Mouse (Mus musculus) kidney, embryonic 16.5 days (tissue): Measurements from ENCODE around the gene Stat3. TPM values are rescaled to one million over a fixed set of nuclear protein-coding genes. Genes with fewer than 3 reads are reported as not detected.

Source experiments
- ATAC-seq: fragments of 200-750 bp; cut with Nextera tagmentation; 2 replicates; pipeline ENCODE4 v1.8.0; 2017; ENCODE audit warnings: moderate TSS enrichment; ENCODE audit not compliant: low FRiP score, low TSS enrichment
- H3K27ac ChIP-seq: fragments of 300-500 bp; sonication (generic); 2 replicates; pipeline ENCODE4 v1.5.1; 2014; ENCODE audit warnings: low read length
- H3K27me3 ChIP-seq: fragments of 300-500 bp; sonication (generic); 2 replicates; pipeline ENCODE4 v1.6.1; 2014; ENCODE audit warnings: low read length, control low read depth, mixed read lengths; ENCODE audit not compliant: insufficient read depth
- H3K36me3 ChIP-seq: fragments of 300-500 bp; sonication (generic); 2 replicates; pipeline ENCODE4 v1.6.1; 2014; ENCODE audit warnings: low read length, control low read depth, mixed read lengths; ENCODE audit not compliant: insufficient read depth
- H3K4me1 ChIP-seq: fragments of 300-500 bp; sonication (generic); 2 replicates; pipeline ENCODE4 v1.6.1; 2014; ENCODE audit warnings: low read length, control low read depth, mixed read lengths; ENCODE audit not compliant: insufficient read depth
- H3K4me2 ChIP-seq: fragments of 300-500 bp; sonication (generic); replicated peaks from 2 replicates; pipeline ENCODE4 v1.6.1; 2014; ENCODE audit warnings: low read depth, low read length
- H3K4me3 ChIP-seq: fragments of 300-500 bp; sonication (generic); 2 replicates; pipeline ENCODE4 v1.5.1; 2014; ENCODE audit warnings: mild to moderate bottlenecking, low read length
- H3K9ac ChIP-seq: fragments of 300-500 bp; sonication (generic); replicated peaks from 2 replicates; pipeline ENCODE4 v1.6.1; 2014; ENCODE audit warnings: low read length
- H3K9me3 ChIP-seq: fragments of 300-500 bp; sonication (generic); 2 replicates; pipeline ENCODE4 v1.6.1; 2016; ENCODE audit warnings: low read length, control low read depth
- WGBS: fragments of 180-500 bp; shearing (Covaris S2); extraction: QIAGEN DNeasy Blood & Tissue Kit; methylation state at CpG from one replicate; pipeline ENCODE4 v1.1.7; 2014; 5-methylcytosine and 5-hydroxymethylcytosine counted together
- polyA plus RNA-seq: library from polyadenylated mRNA; unstranded; fragments of >200 nt; fragmentation: Nextera tagmentation; extraction: Ambion mirVana; gene quantifications from 2 replicates; pipeline ENCODE4 v1.2.1, GENCODE M21; 2015

Gene Stat3
- polyA plus RNA-seq, 1 experiment from 2014 or later, result 47.9 TPM

GRCm38 (mm10) chr11:100896078-100896477 lies 43.3 kb downstream of the Stat3 start:
- Histone ChIP-seq H3K27ac (no peak overlapping the region), H3K36me3 (peaks cover 9% of the 10 kb centered on the region; the same call in 1 of the 2 replicates), H3K4me3 (no peak overlapping the region), H3K9me3 (no peaks in the 10 kb centered on the region), H3K27me3 (no peaks in the 10 kb centered on the region), H3K9ac (no peak overlapping the region), H3K4me2 (no peak overlapping the region), H3K4me1 (no peaks in the 10 kb centered on the region)
- WGBS, result 78% methylated on average over 10 of the region's 10 CpGs
- ATAC-seq, result no peak

- Histone ChIP-seq H3K27me3 (no peaks in the 10 kb centered on the region), H3K36me3 (peaks cover 12% of the 10 kb centered on the region; the same call in 1 of the 2 replicates), H3K4me2 (no peak overlapping the region), H3K4me3 (no peak overlapping the region), H3K27ac (no peak overlapping the region), H3K9me3 (no peaks in the 10 kb centered on the region), H3K4me1 (no peaks in the 10 kb centered on the region), H3K9ac (no peak overlapping the region)
- no peak for ATAC-seq
- WGBS, result 75% methylated on average over 9 of the region's 9 CpGs
These were observed 45.0 kb downstream of the Stat3 start for GRCm38 (mm10) chr11:100894146-100894918.

GRCm38 (mm10) chr11:100893482-100893881 lies 45.9 kb downstream of the Stat3 start:
- Histone ChIP-seq H3K36me3 (peaks cover 15% of the 10 kb centered on the region), H3K27me3 (no peaks in the 10 kb centered on the region), H3K27ac (no peak overlapping the region), H3K4me3 (no peak overlapping the region), H3K4me2 (0 out of 2 replicates have a peak overlapping the region, but pooled peaks have one; percentile 9), H3K4me1 (no peaks in the 10 kb centered on the region), H3K9me3 (no peaks in the 10 kb centered on the region), H3K9ac (no peak overlapping the region)
- peak; percentile 50; the same call in 1 of the 2 replicates for ATAC-seq
- 17% methylated on average over 9 of the region's 9 CpGs for WGBS

GRCm38 (mm10) chr11:100892435-100892834 lies 46.9 kb downstream of the Stat3 start:
- 84% methylated on average over 5 of the region's 5 CpGs for WGBS
- no peak for ATAC-seq

GRCm38 (mm10) chr11:100891256-100892123 lies 47.9 kb downstream of the Stat3 start:
- no peak for ATAC-seq
- Histone ChIP-seq H3K9me3 (no peaks in the 10 kb centered on the region), H3K4me3 (no peak overlapping the region), H3K27ac (no peak overlapping the region), H3K4me1 (no peaks in the 10 kb centered on the region), H3K27me3 (no peaks in the 10 kb centered on the region), H3K4me2 (no peak overlapping the region), H3K36me3 (peaks cover 12% of the 10 kb centered on the region), H3K9ac (no peak overlapping the region)
- 59% methylated on average over 15 of the region's 15 CpGs for WGBS

More at GRCm38 (mm10) chr11:100892435-100892834, 46.9 kb downstream of the Stat3 start:
- H3K27me3 ChIP-seq, result no peaks in the 10 kb centered on the region
- H3K27ac ChIP-seq, result no peak overlapping the region
- H3K9ac ChIP-seq, result no peak overlapping the region
- no peak overlapping the region for H3K4me3 ChIP-seq
- H3K4me1 ChIP-seq, result no peaks in the 10 kb centered on the region
- H3K36me3 ChIP-seq, result peaks cover 14% of the 10 kb centered on the region
- H3K9me3 ChIP-seq, result no peaks in the 10 kb centered on the region
- H3K4me2 ChIP-seq, result no peak overlapping the region

- Histone ChIP-seq H3K36me3 (peaks cover 16% of the 10 kb centered on the region), H3K9me3 (no peaks in the 10 kb centered on the region), H3K4me3 (no peak overlapping the region), H3K27ac (no peak overlapping the region), H3K4me1 (no peaks in the 10 kb centered on the region), H3K9ac (no peak overlapping the region), H3K27me3 (no peaks in the 10 kb centered on the region), H3K4me2 (no peak overlapping the region)
- ATAC-seq, result no peak
- 89% methylated on average over 6 of the region's 6 CpGs for WGBS
These were observed 48.9 kb downstream of the Stat3 start for GRCm38 (mm10) chr11:100890481-100890880.

GRCm38 (mm10) chr11:100888348-100888820 lies 51.0 kb downstream of the Stat3 start:
- no peak for ATAC-seq
- Histone ChIP-seq H3K4me1 (no peaks in the 10 kb centered on the region), H3K36me3 (peaks cover 16% of the 10 kb centered on the region), H3K27ac (no peak overlapping the region), H3K4me2 (no peak overlapping the region), H3K27me3 (no peaks in the 10 kb centered on the region), H3K9me3 (no peaks in the 10 kb centered on the region), H3K9ac (no peak overlapping the region), H3K4me3 (no peak overlapping the region)
- WGBS, result 37% methylated on average over 10 of the region's 10 CpGs

- Histone ChIP-seq H3K4me3 (no peak overlapping the region), H3K4me2 (no peak overlapping the region), H3K4me1 (no peaks in the 10 kb centered on the region), H3K36me3 (peaks cover 16% of the 10 kb centered on the region), H3K9me3 (no peaks in the 10 kb centered on the region), H3K27me3 (no peaks in the 10 kb centered on the region), H3K9ac (no peak overlapping the region), H3K27ac (no peak overlapping the region)
- ATAC-seq, result no peak
- WGBS, result 79% methylated on average over 3 of the region's 3 CpGs
These were observed 51.6 kb downstream of the Stat3 start for GRCm38 (mm10) chr11:100887764-100888163.

- peaks cover 16% of the 10 kb centered on the region for H3K36me3 ChIP-seq
- 82% methylated on average over 4 of the region's 4 CpGs for WGBS
- H3K27me3 ChIP-seq, result no peaks in the 10 kb centered on the region
- ATAC-seq, result no peak
- no peaks in the 10 kb centered on the region for H3K9me3 ChIP-seq
- no peak overlapping the region for H3K27ac ChIP-seq
- H3K4me2 ChIP-seq, result no peak overlapping the region
- H3K9ac ChIP-seq, result no peak overlapping the region
- H3K4me1 ChIP-seq, result no peaks in the 10 kb centered on the region
- H3K4me3 ChIP-seq, result no peak overlapping the region
These were observed 52.1 kb downstream of the Stat3 start for GRCm38 (mm10) chr11:100887236-100887635.
